Mouse (Mus musculus) heart, postnatal 4 days (tissue): Measurements from ENCODE around the gene Zbtb26. TPM values are rescaled to one million over a fixed set of nuclear protein-coding genes. Genes with fewer than 3 reads are reported as not detected.

Experiments
- DNase-seq: peaks from one replicate; pipeline ENCODE4 v3.0.0; 2021
- total RNA-seq, 2 experiments: library from RNA; stranded (reverse); gene quantifications; 2 replicates each; pipeline ENCODE4 v1.2.3; 2021

Zbtb26 gene
- total RNA-seq: 1 to 10 TPM; 5.3 to 5.5 TPM

GRCm38 (mm10) chr2:37442611-37443591, at the start of gene Zbtb26, which contains the start of the genes Zbtb6 and Rabgap1:
Zbtb26 (minus strand) TSS chr2:37443135.
Zbtb6 (minus strand) TSS chr2:37443171.
Rabgap1 (plus strand) TSS chr2:37443279.
- peak; percentile 97 for DNase-seq

DNA sequence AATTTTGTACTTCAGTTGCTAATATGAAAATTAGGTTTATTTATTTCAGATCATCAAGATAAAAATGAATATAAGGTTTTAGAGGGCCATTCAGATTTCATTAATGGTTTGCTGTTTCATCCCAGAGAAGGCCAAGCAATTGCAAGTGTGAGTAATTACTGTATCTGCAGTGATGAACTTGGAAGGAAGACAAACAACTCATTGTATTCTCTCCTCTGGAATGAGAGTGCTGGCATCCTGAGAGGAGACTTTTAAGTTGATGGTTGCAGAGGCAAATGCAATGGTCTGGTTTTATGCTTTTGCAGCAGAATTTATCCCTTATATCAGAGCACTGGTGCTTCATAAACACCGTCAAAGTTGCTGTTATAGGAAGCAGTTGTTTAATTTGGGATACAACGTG, 46.0 kb upstream of the Zbtb26 start:
- no peak for DNase-seq

- no peak for DNase-seq
These were observed 43.5 kb upstream of the Zbtb26 start for GRCm38 (mm10) chr2:37486408-37486807.

DNA sequence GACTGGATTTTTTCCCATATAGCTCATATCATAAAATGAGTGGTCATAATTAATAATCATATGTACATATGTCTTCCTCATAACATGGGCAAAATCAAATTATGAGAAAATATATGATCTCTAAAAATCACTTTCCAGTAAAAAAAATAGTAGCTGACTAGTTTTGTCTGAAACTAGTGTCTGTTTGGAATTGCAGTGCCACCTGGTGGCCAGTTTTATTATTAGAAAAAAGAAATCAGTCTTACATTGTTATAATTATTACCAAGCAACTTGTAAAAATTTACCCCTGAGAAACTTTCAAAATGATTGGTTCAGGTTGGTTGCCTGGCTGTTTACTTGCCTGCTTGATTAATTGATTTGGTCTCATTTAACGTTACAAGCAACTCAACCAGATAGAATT, 42.4 kb upstream of the Zbtb26 start:
- peak; percentile 32 for DNase-seq

- no peak for DNase-seq
These were observed 41.2 kb upstream of the Zbtb26 start for GRCm38 (mm10) chr2:37484165-37484564.

DNA sequence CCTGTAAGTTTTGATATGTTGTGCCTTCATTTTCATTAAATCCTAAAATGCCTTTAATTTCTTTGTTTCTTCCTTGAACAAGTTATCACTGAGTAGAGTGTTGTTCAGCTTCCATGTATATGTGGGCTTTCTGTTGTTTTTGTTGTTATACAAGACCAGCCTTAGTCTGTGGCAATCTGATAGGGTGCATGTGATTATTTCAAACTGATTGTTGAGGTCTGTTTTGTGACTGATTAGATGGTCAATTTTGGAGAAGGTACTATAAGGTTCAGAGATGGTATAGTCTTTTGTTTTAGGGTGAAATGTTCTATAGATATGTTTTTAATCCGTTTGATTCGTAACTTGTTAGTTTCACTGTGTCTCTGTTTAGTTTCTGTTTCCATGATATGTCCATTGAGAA, 37.1 kb upstream of the Zbtb26 start:
- no peak for DNase-seq

- no peak for DNase-seq
These were observed 36.6 kb upstream of the Zbtb26 start for GRCm38 (mm10) chr2:37479559-37479958.

DNA sequence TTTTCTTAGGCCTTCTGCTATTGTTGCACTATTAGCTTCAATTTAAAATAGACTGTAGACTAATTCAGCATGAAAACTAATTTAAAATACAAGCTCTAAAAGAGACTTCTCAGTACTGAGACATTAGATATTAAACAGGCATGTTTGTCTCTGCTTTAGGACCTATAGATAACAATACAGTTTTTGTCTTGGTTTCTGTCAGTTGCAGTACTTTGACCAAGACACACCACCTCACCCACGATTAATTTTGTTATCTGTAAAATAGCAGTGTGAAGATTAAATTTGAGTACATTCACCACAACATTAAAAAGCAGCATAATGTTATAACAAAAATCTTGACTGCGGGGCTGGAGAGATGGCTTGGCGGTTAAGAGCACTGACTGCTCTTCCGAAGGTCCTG, 23.3 kb upstream of the Zbtb26 start:
- DNase-seq: no peak

- DNase-seq: no peak
These were observed 17.8 kb upstream of the Zbtb26 start for GRCm38 (mm10) chr2:37460707-37461106.

DNA sequence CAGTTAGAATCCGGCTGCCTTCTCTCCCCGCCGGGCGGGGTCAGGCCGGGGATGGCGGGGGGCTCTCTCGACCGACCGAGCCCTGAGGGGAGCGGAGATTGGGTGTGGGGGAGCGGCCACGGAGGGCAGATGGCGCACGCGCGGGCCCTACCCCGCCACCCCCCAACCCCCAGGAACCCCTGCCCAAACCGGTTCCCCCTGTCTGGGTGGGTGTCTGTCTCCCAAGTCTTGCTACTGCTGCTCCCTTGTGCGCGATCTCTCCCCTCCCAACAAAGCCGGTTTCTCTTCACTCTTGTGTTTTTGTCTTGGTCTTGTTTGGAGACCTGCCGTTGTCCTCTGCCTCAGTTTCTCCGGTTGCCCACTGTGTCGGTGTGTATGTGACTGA, 9.4 kb upstream of the Zbtb26 start:
- no peak for DNase-seq

DNA sequence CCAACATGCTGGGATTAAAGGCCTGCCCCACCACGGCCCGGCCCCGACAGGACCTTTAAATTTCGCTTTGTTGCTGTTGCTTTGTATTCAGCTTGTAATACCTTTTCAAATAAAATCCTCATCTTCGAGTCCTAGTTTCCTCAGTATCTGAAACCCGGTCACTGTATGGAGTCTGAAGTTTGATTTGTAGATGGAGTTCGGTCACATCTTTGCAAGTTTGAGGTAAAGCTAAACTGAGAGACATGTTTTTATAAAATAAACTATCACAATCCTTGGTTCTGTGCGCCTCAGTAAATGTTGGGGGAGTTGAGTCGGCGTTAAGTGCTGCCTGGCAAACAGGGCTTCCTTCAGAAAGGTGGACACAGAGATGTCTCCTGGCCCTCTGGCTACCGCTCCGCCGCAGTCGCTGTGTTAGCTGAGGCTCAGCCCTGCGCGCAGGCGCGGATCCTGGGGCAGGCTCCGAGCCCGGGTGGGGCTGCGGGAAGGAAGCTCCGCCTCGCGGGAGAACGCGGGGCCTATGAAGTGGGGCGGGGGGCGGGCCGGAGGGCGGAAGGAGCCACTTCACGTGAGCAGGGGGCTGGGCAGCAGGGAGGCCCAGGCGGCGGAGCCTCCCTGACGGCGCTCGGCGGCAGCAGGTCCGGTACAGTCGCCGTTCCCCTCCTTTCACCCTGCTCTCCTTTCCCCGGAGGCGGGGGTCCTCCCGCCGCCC, 8.9 kb upstream of the Zbtb26 start:
- DNase-seq: peak; percentile 96

GRCm38 (mm10) chr2:37431609-37432008, 11.3 kb downstream of the Zbtb26 start:
- no peak for DNase-seq

- peak; percentile 84 for DNase-seq
These were observed 12.1 kb downstream of the Zbtb26 start for GRCm38 (mm10) chr2:37430593-37431464.

DNA sequence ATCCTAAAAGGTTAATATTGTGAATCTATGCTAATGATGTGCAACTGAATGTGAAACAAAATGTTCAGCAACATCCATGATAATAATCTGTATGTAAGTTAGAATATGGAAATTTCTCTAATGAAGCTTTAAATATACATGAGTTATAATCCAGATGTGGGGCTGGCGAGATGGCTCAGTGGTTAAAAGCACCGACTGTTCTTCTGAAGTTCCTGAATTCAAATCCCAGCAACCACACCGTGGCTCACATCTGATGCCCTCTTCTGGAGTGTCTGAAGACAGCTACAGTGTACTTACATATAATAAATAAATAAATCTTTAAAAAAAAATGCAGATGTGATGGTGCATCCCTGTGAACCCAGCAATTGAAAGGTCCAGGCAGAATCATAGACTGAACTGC, 19.3 kb downstream of the Zbtb26 start:
- no peak for DNase-seq

- peak; percentile 96 for DNase-seq
These were observed 20.3 kb downstream of the Zbtb26 start, which contains the start of gene Rc3h2 for GRCm38 (mm10) chr2:37422306-37423304. Rc3h2 (minus strand) TSS chr2:37422903.

DNA sequence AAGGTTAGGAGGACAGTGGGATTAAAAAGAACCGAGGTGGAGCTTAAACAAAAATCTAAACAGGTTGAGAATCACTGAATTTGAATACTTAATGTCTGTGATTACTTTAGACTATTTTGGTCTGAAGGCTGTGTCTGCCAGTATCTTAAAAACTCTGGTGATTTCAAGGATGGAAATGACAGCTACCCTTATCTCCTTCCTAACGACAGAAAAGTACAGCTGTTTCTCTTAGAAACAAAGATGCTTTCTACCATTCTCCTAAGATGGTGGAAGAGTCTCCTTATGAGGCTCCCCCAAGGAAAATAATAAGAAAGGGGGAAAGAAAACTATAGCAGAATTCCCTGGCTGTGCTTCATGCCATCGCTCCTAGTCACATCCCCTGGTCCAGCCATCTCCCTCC, 21.0 kb downstream of the Zbtb26 start:
- no peak for DNase-seq

DNA sequence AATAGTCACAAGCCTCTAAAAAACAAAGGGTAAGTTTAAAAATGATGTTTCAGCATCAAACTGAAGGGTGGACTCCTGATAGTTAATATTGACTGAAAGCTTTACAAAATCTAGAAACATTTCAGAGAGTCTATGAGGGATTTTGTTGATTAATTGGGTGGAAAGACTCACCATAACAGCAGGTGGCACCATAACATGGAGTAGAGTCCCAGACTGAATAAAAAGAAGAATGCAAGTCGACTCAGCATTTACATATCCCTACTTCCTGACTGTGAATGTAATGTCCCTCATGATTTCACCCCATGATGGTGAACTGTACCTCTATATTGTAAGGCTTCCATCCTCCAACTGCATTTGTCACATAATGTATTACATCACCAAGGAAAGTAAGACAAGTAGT, 47.4 kb downstream of the Zbtb26 start:
- no peak for DNase-seq

DNA sequence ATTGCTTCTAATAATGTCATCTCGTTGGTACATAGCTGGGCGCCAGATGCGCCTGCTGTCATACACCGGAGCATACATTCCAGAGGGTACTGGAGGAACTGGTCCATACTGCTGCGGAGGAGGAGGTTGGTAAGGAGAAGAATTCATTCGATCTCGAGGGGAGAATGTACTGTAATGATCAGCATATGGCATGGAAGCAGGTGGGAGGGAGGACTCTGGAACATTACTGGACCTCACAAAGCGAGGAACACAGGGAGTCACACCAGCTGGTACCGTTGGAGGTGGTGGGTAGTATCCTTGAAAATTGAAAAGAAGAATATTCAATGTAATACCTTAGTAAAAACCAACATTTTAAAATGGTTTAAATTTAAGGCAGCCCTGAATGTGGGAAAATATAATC, 60.0 kb downstream of the Zbtb26 start:
- DNase-seq: no peak
